Mouse (Mus musculus): ENCODE measurements around the gene Mrps27. TPM values are rescaled to one million over a fixed set of nuclear protein-coding genes. Genes with fewer than 3 reads are reported as not detected.

The Mrps27 gene
- total and polyA plus RNA-seq, 2 experiments from 2014 or later: 54.2 to 70.8 TPM

GRCm38 (mm10) chr13:99352758-99353489 is 8.3 kb downstream of the Mrps27 start:
- Histone ChIP-seq H3K4me2 (ENCODE audit: low read depth, low read length) (peak overlapping the region; percentile 71), H3K4me1 (ENCODE audit: control insufficient read depth, insufficient read depth) (no peaks in the 10 kb centered on the region), H3K36me3 (replicated peaks; ENCODE audit: control insufficient read depth, insufficient read depth, low read length) (peaks cover 22% of the 10 kb centered on the region), H3K4me3 (ENCODE audit: low read depth, low read length) (peak overlapping the region; percentile 51), H3K9ac (replicated peaks; ENCODE audit: low read depth, low read length) (peak overlapping the region; percentile 50; the same call in 1 of the 2 replicates), H3K9me3 (replicated peaks; ENCODE audit: control insufficient read depth, low read length) (no peaks in the 10 kb centered on the region), H3K27ac (ENCODE audit: low read depth) (peak overlapping the region; percentile 79), H3K27me3 (ENCODE audit: control insufficient read depth, insufficient read depth, low read length) (no peaks in the 10 kb centered on the region)
- peak; percentile 98 for DNase-seq (ENCODE audit: low spot score)
- peak; percentile 100 for ATAC-seq (ENCODE audit: insufficient read depth, low read depth)
- no peak for TF ChIP-seq EP300 (IDR thresholded peaks at IDR 0.05; ENCODE audit: low read depth)
- peak; percentile 100 for TF ChIP-seq CTCF (IDR thresholded peaks at IDR 0.05; ENCODE audit: low read depth)
- 9% methylated on average over 28 of the region's 28 CpGs for WGBS

DNA sequence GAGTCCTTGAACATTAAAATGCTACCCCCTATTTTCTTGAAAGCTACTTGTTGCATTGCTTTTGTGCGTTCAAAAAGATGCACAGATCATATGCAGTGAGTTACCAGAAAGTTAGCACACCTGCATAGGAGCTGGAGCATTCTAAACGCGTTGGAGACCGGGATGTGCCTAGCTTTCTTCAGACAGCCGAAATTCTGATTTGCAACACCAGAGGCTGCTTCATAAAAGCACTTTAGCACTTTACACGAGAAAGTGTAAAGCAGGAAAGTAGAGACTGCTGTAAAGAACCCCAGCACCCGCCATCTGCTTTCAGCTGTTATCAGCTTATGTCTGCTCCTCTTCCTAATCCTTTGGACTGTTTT is 8.9 kb downstream of the Mrps27 start:
- no peaks in the 10 kb centered on the region for H3K4me1 ChIP-seq (ENCODE audit: control insufficient read depth, insufficient read depth)
- peak; percentile 28 for ATAC-seq (ENCODE audit: insufficient read depth, low read depth)

GRCm38 (mm10) chr13:99355072-99355471 is 10.5 kb downstream of the Mrps27 start:
- no peak for TF ChIP-seq EP300 (IDR thresholded peaks at IDR 0.05; ENCODE audit: low read depth)
- TF ChIP-seq CTCF (IDR thresholded peaks at IDR 0.05; ENCODE audit: low read depth): no peak
- no peak overlapping the region for H3K4me3 ChIP-seq (ENCODE audit: low read depth, low read length)

More for the DNA sequence above, 8.9 kb downstream of the Mrps27 start:
- Histone ChIP-seq H3K36me3 (replicated peaks; ENCODE audit: control insufficient read depth, insufficient read depth, low read length) (peaks cover 22% of the 10 kb centered on the region), H3K9me3 (replicated peaks; ENCODE audit: control insufficient read depth, low read length) (no peaks in the 10 kb centered on the region), H3K27ac (ENCODE audit: low read depth) (peak overlapping the region; percentile 79), H3K4me3 (ENCODE audit: low read depth, low read length) (peak overlapping the region; percentile 51), H3K9ac (replicated peaks; ENCODE audit: low read depth, low read length) (peak overlapping the region; percentile 50), H3K27me3 (ENCODE audit: control insufficient read depth, insufficient read depth, low read length) (no peaks in the 10 kb centered on the region), H3K4me2 (ENCODE audit: low read depth, low read length) (peak overlapping the region; percentile 71)
- DNase-seq (ENCODE audit: low spot score): no peak
- WGBS: 9% methylated on average over 7 of the region's 7 CpGs
- 0 out of 2 replicates have a peak, but pooled peaks have one; percentile 44 for TF ChIP-seq EP300 (IDR thresholded peaks at IDR 0.05; ENCODE audit: low read depth)
- no peak for TF ChIP-seq CTCF (IDR thresholded peaks at IDR 0.05; ENCODE audit: low read depth)

DNA sequence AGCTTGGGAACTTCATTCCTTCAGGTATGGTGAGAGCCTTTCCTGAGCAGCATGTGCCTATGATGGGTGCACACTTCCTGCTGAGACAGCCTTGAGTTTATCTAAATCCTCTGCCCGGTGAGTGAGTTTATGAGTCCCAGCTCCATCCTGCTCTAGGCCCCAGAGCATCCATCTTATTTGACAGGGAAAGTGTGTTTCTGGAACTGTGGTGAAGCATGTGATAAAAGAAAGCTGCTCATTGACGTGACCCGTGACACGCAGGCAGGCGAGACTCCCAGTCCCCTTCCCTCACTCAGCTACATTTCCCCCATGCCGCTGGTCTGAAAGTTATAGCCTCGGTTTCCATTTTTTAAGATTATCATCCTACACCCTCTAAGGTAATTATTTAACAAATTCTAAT is 11.3 kb downstream of the Mrps27 start:
- H3K9ac ChIP-seq (replicated peaks; ENCODE audit: low read depth, low read length): no peak overlapping the region
- TF ChIP-seq EP300 (IDR thresholded peaks at IDR 0.05; ENCODE audit: low read depth) (no peak), CTCF (IDR thresholded peaks at IDR 0.05; ENCODE audit: low read depth) (no peak)
- peaks cover 16% of the 10 kb centered on the region for H3K36me3 ChIP-seq (replicated peaks; ENCODE audit: control insufficient read depth, insufficient read depth, low read length)
- H3K4me1 ChIP-seq (ENCODE audit: control insufficient read depth, insufficient read depth): no peaks in the 10 kb centered on the region
- H3K27me3 ChIP-seq (ENCODE audit: control insufficient read depth, insufficient read depth, low read length): no peaks in the 10 kb centered on the region
- WGBS: 65% methylated on average over 7 of the region's 7 CpGs
- no peaks in the 10 kb centered on the region for H3K9me3 ChIP-seq (replicated peaks; ENCODE audit: control insufficient read depth, low read length)
- ATAC-seq (ENCODE audit: insufficient read depth, low read depth) (no peak), DNase-seq (ENCODE audit: low spot score) (no peak)
- H3K4me2 ChIP-seq (ENCODE audit: low read depth, low read length): no peak overlapping the region
- H3K4me3 ChIP-seq (ENCODE audit: low read depth, low read length): no peak overlapping the region
- no peak overlapping the region for H3K27ac ChIP-seq (ENCODE audit: low read depth)

More at GRCm38 (mm10) chr13:99355072-99355471, 10.5 kb downstream of the Mrps27 start:
- Histone ChIP-seq H3K36me3 (replicated peaks; ENCODE audit: control insufficient read depth, insufficient read depth, low read length) (peaks cover 19% of the 10 kb centered on the region), H3K4me2 (ENCODE audit: low read depth, low read length) (no peak overlapping the region), H3K27me3 (ENCODE audit: control insufficient read depth, insufficient read depth, low read length) (no peaks in the 10 kb centered on the region), H3K4me1 (ENCODE audit: control insufficient read depth, insufficient read depth) (no peaks in the 10 kb centered on the region), H3K27ac (ENCODE audit: low read depth) (no peak overlapping the region), H3K9me3 (replicated peaks; ENCODE audit: control insufficient read depth, low read length) (no peaks in the 10 kb centered on the region), H3K9ac (replicated peaks; ENCODE audit: low read depth, low read length) (no peak overlapping the region)
- WGBS: 89% methylated on average over 6 of the region's 6 CpGs
- DNase-seq (ENCODE audit: low spot score) (no peak), ATAC-seq (ENCODE audit: insufficient read depth, low read depth) (no peak)

GRCm38 (mm10) chr13:99356428-99357265 is 12.1 kb downstream of the Mrps27 start:
- Histone ChIP-seq H3K4me1 (ENCODE audit: control insufficient read depth, insufficient read depth) (no peaks in the 10 kb centered on the region), H3K27me3 (ENCODE audit: control insufficient read depth, insufficient read depth, low read length) (no peaks in the 10 kb centered on the region), H3K4me3 (ENCODE audit: low read depth, low read length) (no peak overlapping the region), H3K9me3 (replicated peaks; ENCODE audit: control insufficient read depth, low read length) (no peaks in the 10 kb centered on the region), H3K9ac (replicated peaks; ENCODE audit: low read depth, low read length) (no peak overlapping the region), H3K36me3 (replicated peaks; ENCODE audit: control insufficient read depth, insufficient read depth, low read length) (peaks cover 11% of the 10 kb centered on the region; the same call in 1 of the 2 replicates), H3K4me2 (ENCODE audit: low read depth, low read length) (no peak overlapping the region), H3K27ac (ENCODE audit: low read depth) (no peak overlapping the region)
- TF ChIP-seq CTCF (IDR thresholded peaks at IDR 0.05; ENCODE audit: low read depth) (peak; percentile 42), EP300 (IDR thresholded peaks at IDR 0.05; ENCODE audit: low read depth) (no peak)
- 62% methylated on average over 9 of the region's 9 CpGs for WGBS
- DNase-seq (ENCODE audit: low spot score): no peak
- ATAC-seq (ENCODE audit: insufficient read depth, low read depth): no peak

Measured in heart, postnatal 0 days (tissue).